Mouse (Mus musculus) CH12.LX (cell line): ENCODE results near the gene Col28a1.

Source experiments
- CHD1 ChIP-seq: IDR thresholded peaks from 2 replicates; pipeline ENCODE4 v1.6.1; 2012; ENCODE audit warnings: low read depth, low read length, improper control_type of control experiment, inconsistent platforms
- CHD2 ChIP-seq: IDR thresholded peaks from 2 replicates; pipeline ENCODE4 v1.6.1; 2011; ENCODE audit warnings: low read length, improper control_type of control experiment
- CTCF ChIP-seq, 2 experiments: IDR thresholded peaks in 1 of 2; conservative IDR thresholded peaks in 1 of 2; 2 replicates each; pipeline ENCODE4 v1.5.1; 2011 to 2012; ENCODE audit warnings: low read depth in 2 of 2, low read length in 2 of 2, improper control_type of control experiment in 1 of 2, inconsistent platforms in 1 of 2, mild to moderate bottlenecking in 1 of 2, moderate library complexity in 1 of 2
- E2F4 ChIP-seq: IDR thresholded peaks from 2 replicates; pipeline ENCODE4 v1.6.1; 2011; ENCODE audit warnings: low read depth, low read length, improper control_type of control experiment; ENCODE audit not compliant: insufficient replicate concordance
- EP300 ChIP-seq: IDR thresholded peaks from 2 replicates; pipeline ENCODE4 v1.6.1; 2011; ENCODE audit warnings: low read length, improper control_type of control experiment
- HCFC1 ChIP-seq: IDR thresholded peaks from 2 replicates; pipeline ENCODE4 v1.6.1; 2012; ENCODE audit warnings: low read depth, mild to moderate bottlenecking, inconsistent platforms, low read length, improper control_type of control experiment
- JUND ChIP-seq: conservative IDR thresholded peaks from 2 replicates; pipeline ENCODE4 v1.6.1; 2011; ENCODE audit warnings: low read depth, low read length, improper control_type of control experiment
- MYC ChIP-seq: IDR thresholded peaks from 2 replicates; pipeline ENCODE4 v1.6.1; 2011; ENCODE audit warnings: low read depth, mild to moderate bottlenecking, improper control_type of control experiment, low read length
- POLR2A ChIP-seq: IDR thresholded peaks from 2 replicates; pipeline ENCODE4 v1.6.1; 2011; ENCODE audit warnings: low read depth, mild to moderate bottlenecking, improper control_type of control experiment, low read length
- RCOR1 ChIP-seq: conservative IDR thresholded peaks from 2 replicates; pipeline ENCODE4 v1.6.1; 2012; ENCODE audit warnings: low read depth, mild to moderate bottlenecking, inconsistent platforms, low read length, improper control_type of control experiment
- USF1 ChIP-seq: IDR thresholded peaks from 2 replicates; pipeline ENCODE4 v1.6.1; 2014; ENCODE audit warnings: low read depth, mild to moderate bottlenecking, inconsistent platforms, low read length, improper control_type of control experiment
- USF2 ChIP-seq: conservative IDR thresholded peaks from 2 replicates; pipeline ENCODE4 v1.6.1; 2011; ENCODE audit warnings: low read depth, low read length, improper control_type of control experiment
- ZNF384 ChIP-seq: IDR thresholded peaks from 2 replicates; pipeline ENCODE4 v1.6.1; 2012; ENCODE audit warnings: low read depth, low read length, improper control_type of control experiment, inconsistent platforms

GRCm38 (mm10) chr6:8028711-8029110 lies 163.7 kb downstream of the Col28a1 start:
- TF ChIP-seq HCFC1 (no peak), CHD1 (no peak), JUND (no peak), CTCF (conservative IDR thresholded peaks at IDR 0.05 in 1 of 2, IDR thresholded peaks at IDR 0.05 in 1 of 2; ENCODE audit: low read depth in 2 of 2, low read length in 2 of 2) (no peak), EP300 (no peak), POLR2A (no peak), MYC (no peak), CHD2 (no peak), USF1 (no peak), E2F4 (no peak), RCOR1 (no peak), USF2 (no peak), ZNF384 (no peak)
